Mouse (Mus musculus): ENCODE results near the gene Dohh. TPM values are rescaled to one million over a fixed set of nuclear protein-coding genes. Genes with fewer than 3 reads are reported as not detected.

Gene Dohh
- total and polyA plus RNA-seq, 2 experiments from 2014 or later: 114 to 146 TPM

- Histone ChIP-seq H3K27ac (peak overlapping the region; percentile 54; the same call in 1 of the 2 replicates), H3K27me3 (ENCODE audit: insufficient read depth, low read length) (no peaks in the 10 kb centered on the region), H3K9me3 (ENCODE audit: low read length) (no peaks in the 10 kb centered on the region), H3K4me2 (ENCODE audit: low read depth, low read length) (peak overlapping the region; percentile 26), H3K4me1 (ENCODE audit: insufficient read depth, low read length) (peaks cover 9% of the 10 kb centered on the region), H3K36me3 (ENCODE audit: insufficient read depth, low read length) (no peaks in the 10 kb centered on the region), H3K4me3 (ENCODE audit: low read length) (0 out of 2 replicates have a peak overlapping the region, but pooled peaks have one; percentile 4), H3K9ac (replicated peaks; ENCODE audit: low read length) (no peak overlapping the region; the same call in 1 of the 2 replicates)
- 7% methylated on average over 23 of the region's 25 CpGs for WGBS
- ATAC-seq: peak; percentile 9; the same call in 1 of the 2 replicates
- peak; percentile 51 for DNase-seq (ENCODE audit: low spot score)
- TF ChIP-seq CTCF (IDR thresholded peaks at IDR 0.05; ENCODE audit: low read depth): no peak
These were observed 40.2 kb downstream of the Dohh start for GRCm38 (mm10) chr10:81424246-81425051.

- DNase-seq (ENCODE audit: low spot score): peak; percentile 10
- Histone ChIP-seq H3K36me3 (ENCODE audit: insufficient read depth, low read length) (no peaks in the 10 kb centered on the region), H3K9me3 (ENCODE audit: low read length) (no peaks in the 10 kb centered on the region), H3K4me3 (ENCODE audit: low read length) (no peak overlapping the region), H3K4me1 (ENCODE audit: insufficient read depth, low read length) (peaks cover 9% of the 10 kb centered on the region), H3K9ac (replicated peaks; ENCODE audit: low read length) (no peak overlapping the region), H3K27ac (peak overlapping the region; percentile 54; the same call in 1 of the 2 replicates), H3K27me3 (ENCODE audit: insufficient read depth, low read length) (no peaks in the 10 kb centered on the region), H3K4me2 (ENCODE audit: low read depth, low read length) (peak overlapping the region; percentile 26; the same call in 1 of the 2 replicates)
- 28% methylated on average over 10 of the region's 10 CpGs for WGBS
- TF ChIP-seq CTCF (IDR thresholded peaks at IDR 0.05; ENCODE audit: low read depth): no peak
- ATAC-seq: no peak
These were observed 41.1 kb downstream of the Dohh start for GRCm38 (mm10) chr10:81425236-81425850.

GRCm38 (mm10) chr10:81426081-81426671 is 41.9 kb downstream of the Dohh start:
- Histone ChIP-seq H3K4me1 (ENCODE audit: insufficient read depth, low read length) (peaks cover 9% of the 10 kb centered on the region), H3K4me3 (ENCODE audit: low read length) (peak overlapping the region; percentile 47), H3K9me3 (ENCODE audit: low read length) (no peaks in the 10 kb centered on the region), H3K9ac (replicated peaks; ENCODE audit: low read length) (peak overlapping the region; percentile 52), H3K27ac (no peak overlapping the region), H3K36me3 (ENCODE audit: insufficient read depth, low read length) (no peaks in the 10 kb centered on the region), H3K27me3 (ENCODE audit: insufficient read depth, low read length) (no peaks in the 10 kb centered on the region), H3K4me2 (ENCODE audit: low read depth, low read length) (peak overlapping the region; percentile 87)
- WGBS: 3% methylated on average over 15 of the region's 33 CpGs
- DNase-seq (ENCODE audit: low spot score) (peak; percentile 38), ATAC-seq (no peak)
- no peak for TF ChIP-seq CTCF (IDR thresholded peaks at IDR 0.05; ENCODE audit: low read depth)

DNA sequence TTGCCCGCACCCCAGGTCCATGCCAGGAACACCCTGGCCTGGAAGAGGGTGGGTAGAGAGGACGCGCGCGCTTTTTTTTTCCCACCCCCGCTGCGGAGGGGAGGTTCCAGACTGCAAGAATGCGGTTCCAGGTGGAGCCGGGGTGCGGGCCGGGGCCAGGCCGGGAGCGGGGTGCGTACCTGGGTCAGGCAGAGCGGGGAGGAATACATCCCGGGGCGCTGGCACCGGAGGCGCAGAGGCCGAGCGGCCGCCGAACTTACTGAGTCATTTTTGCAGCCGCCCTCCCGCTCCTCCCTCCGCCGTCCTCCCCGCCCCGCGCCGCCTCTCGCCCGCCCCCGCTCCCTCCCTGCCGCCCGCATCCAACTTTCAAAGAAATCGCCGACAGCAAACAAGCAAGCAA is 42.7 kb downstream of the Dohh start:
- H3K4me2 ChIP-seq (ENCODE audit: low read depth, low read length): peak overlapping the region; percentile 87
- WGBS: 4% methylated on average over 25 of the region's 38 CpGs
- H3K9me3 ChIP-seq (ENCODE audit: low read length): no peaks in the 10 kb centered on the region
- H3K4me1 ChIP-seq (ENCODE audit: insufficient read depth, low read length): peaks cover 9% of the 10 kb centered on the region
- no peak overlapping the region for H3K27ac ChIP-seq
- peak overlapping the region; percentile 47 for H3K4me3 ChIP-seq (ENCODE audit: low read length)
- peak overlapping the region; percentile 52 for H3K9ac ChIP-seq (replicated peaks; ENCODE audit: low read length)
- ATAC-seq (no peak), DNase-seq (ENCODE audit: low spot score) (peak; percentile 4)
- H3K36me3 ChIP-seq (ENCODE audit: insufficient read depth, low read length): no peaks in the 10 kb centered on the region
- H3K27me3 ChIP-seq (ENCODE audit: insufficient read depth, low read length): no peaks in the 10 kb centered on the region
- no peak for TF ChIP-seq CTCF (IDR thresholded peaks at IDR 0.05; ENCODE audit: low read depth)

- peak overlapping the region; percentile 52; the same call in 1 of the 2 replicates for H3K9ac ChIP-seq (replicated peaks; ENCODE audit: low read length)
- no peaks in the 10 kb centered on the region for H3K27me3 ChIP-seq (ENCODE audit: insufficient read depth, low read length)
- H3K9me3 ChIP-seq (ENCODE audit: low read length): no peaks in the 10 kb centered on the region
- H3K4me2 ChIP-seq (ENCODE audit: low read depth, low read length): peak overlapping the region; percentile 87
- no peak for DNase-seq (ENCODE audit: low spot score)
- TF ChIP-seq CTCF (IDR thresholded peaks at IDR 0.05; ENCODE audit: low read depth): no peak
- H3K27ac ChIP-seq: no peak overlapping the region
- 30% methylated on average over 3 of the region's 3 CpGs for WGBS
- no peaks in the 10 kb centered on the region for H3K36me3 ChIP-seq (ENCODE audit: insufficient read depth, low read length)
- peak overlapping the region; percentile 47 for H3K4me3 ChIP-seq (ENCODE audit: low read length)
- H3K4me1 ChIP-seq (ENCODE audit: insufficient read depth, low read length): peaks cover 9% of the 10 kb centered on the region
- ATAC-seq: no peak
These were observed 43.1 kb downstream of the Dohh start for GRCm38 (mm10) chr10:81427327-81427726.

GRCm38 (mm10) chr10:81427804-81428506 is 43.7 kb downstream of the Dohh start:
- 78% methylated on average over 8 of the region's 8 CpGs for WGBS
- H3K9ac ChIP-seq (replicated peaks; ENCODE audit: low read length): no peak overlapping the region
- no peak overlapping the region for H3K4me2 ChIP-seq (ENCODE audit: low read depth, low read length)
- H3K4me1 ChIP-seq (ENCODE audit: insufficient read depth, low read length): peaks cover 9% of the 10 kb centered on the region
- no peaks in the 10 kb centered on the region for H3K36me3 ChIP-seq (ENCODE audit: insufficient read depth, low read length)
- no peak overlapping the region for H3K4me3 ChIP-seq (ENCODE audit: low read length)
- no peaks in the 10 kb centered on the region for H3K9me3 ChIP-seq (ENCODE audit: low read length)
- no peaks in the 10 kb centered on the region for H3K27me3 ChIP-seq (ENCODE audit: insufficient read depth, low read length)
- H3K27ac ChIP-seq: no peak overlapping the region
- no peak for ATAC-seq
- no peak for TF ChIP-seq CTCF (IDR thresholded peaks at IDR 0.05; ENCODE audit: low read depth)
- DNase-seq (ENCODE audit: low spot score): no peak

Data from hindbrain, postnatal 0 days (tissue).